Mouse (Mus musculus): ENCODE data around the gene Xrcc1.
"Not testable (repeated sequence)": the region's sequence is repeated elsewhere in the genome, so short reads cannot be mapped to it uniquely, and the experiment has no call there.

Xrcc1 gene

DNA sequence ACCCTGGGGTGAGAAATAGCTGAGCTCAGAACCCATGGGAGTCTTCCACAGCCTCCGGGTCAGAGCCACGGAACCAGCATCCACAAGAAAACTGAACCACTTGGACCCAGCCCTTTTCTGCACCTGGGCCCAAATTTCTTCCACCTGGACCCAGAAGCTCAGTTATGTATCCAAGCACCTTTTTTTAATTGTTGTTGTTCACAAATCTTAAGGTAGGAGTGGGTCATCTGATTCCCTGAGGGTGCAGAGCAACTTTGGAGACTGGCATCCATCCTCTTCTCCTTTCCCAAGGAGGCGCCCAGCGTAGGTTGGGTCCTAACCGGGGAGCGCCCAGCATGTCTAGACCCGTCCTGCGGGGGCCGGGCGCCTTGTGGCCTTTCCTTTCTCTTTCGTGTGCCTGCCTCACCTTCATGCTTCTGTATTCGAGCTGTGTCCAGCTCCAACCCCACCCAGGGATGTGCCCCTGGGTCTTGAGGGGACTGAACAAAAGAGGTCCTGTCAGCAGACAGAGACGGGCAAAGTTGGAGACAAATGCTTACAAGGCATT, at the start of gene Xrcc1, which contains the start of gene Pinlyp:
Gene Xrcc1, plus strand, starts transcription at position 222 of the 547 bp plus-strand sequence.
Gene Pinlyp, minus strand, starts transcription at position 51 of the 547 bp plus-strand sequence.
- DNase-seq (ENCODE audit: low spot score in 2 of 2), result peak in 1 of 2 experiments; percentile 45

DNA sequence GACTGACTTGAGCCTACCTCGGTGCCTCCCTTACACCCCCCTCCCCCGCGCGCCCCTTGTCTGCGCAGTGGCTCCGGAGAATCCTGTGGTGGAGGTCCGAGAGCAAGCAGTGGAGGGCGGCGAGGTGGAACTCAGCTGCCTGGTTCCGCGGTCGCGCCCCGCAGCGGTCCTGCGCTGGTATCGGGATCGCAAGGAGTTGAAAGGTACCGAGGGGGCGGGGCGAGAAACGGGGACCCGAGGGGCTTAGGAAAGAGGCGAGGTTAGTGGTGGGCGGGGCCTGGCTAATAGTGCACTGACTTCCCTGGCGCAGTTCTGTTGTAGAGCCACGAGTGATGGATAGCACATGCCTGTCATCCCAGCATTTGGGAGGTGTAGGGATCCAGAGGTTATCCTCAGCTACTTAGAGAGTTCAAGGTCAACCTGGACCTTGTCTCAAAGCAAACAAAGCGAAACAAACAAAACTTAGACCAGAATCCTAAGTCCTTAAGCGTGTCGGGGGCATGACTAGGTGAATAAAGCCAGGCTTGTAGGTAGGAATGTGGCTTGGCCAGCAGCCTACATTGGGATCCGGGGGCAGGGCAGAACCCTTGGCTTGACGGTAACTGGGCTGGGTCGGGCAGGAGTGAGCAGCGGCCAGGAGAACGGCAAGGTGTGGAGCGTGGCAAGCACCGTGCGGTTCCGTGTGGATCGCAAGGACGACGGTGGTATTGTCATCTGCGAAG, 46.1 kb upstream of the Xrcc1 start:
- DNase-seq (ENCODE audit: low spot score in 2 of 2), result peak in 1 of 2 experiments; percentile 32

DNA sequence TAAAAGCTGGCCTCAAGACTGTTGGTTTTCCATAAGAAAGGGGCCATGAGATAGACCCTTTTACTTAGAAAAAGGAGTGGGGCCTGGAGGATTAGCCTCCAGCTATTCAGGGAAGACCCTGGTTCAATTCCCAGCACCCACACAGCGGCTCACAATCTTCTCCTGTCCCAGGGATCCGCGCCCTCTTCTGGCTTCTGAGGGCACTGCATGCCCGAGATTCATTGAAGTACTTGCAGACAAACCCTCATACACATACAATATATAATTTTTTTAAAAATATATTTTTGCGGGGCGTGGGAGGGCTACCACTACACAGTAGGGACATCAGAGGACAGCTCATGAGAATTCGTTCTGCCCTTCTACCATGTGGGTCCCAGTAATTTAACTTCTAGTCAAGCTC, 45.2 kb upstream of the Xrcc1 start:
- DNase-seq (ENCODE audit: low spot score in 2 of 2), result peak; percentile 28 to 67

DNA sequence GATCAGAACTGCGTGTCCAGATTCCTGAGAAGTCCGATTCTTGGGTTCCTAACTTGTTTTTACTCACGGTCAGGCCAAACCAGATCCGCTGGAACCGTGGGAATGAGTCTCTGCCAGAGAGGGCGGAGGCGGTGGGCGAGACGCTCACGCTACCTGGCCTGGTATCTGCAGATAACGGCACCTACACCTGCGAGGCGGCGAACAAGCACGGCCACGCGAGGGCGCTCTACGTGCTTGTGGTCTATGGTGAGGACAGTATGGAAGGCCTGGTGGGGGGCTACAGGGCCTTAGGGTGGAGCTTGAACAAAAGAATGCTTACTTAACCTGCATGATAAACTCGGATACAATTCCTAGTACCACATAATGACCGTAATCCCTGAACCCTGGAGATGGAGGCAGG, 44.6 kb upstream of the Xrcc1 start:
- DNase-seq (ENCODE audit: low spot score in 2 of 2), result peak; percentile 32 to 67

DNA sequence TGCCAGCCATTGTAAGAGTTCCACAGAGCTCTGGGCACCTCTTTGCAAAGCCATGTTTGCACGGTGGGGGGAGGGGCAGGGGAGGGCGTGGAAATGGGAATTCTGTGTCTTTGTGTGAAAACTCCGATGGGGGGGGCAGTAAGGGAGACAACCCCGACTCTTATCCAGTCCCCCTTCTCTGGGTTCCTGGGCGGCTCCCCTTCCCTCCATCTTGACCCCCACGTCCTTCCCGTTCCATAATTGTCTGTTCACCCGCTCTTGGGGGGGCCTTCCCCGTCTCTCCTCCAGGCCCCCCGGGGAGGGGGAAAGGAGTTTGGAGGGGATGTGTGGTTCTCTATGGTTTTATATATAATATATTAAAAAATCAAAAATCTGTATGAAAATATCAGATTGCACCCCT, 42.1 kb upstream of the Xrcc1 start:
- no peak for DNase-seq (ENCODE audit: low spot score in 2 of 2)

DNA sequence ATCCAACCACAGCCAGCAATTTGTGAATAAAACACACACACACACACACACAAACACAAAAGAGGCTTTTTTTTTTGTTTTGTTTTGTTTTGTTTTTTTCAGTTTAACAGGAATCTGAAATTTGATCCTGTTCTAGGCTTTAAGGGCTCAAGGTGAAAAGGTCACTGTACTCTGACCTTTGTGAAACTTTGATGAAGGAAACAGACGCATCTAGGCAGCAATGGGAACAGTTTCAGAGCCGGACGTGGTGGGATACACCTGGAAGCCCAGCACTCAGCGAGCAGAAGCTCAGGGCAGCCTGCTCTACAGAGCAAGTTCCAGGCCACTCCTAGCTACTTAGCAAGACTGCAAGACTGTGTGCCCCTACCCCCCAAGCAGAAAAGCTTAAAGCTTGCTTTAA, 41.2 kb upstream of the Xrcc1 start:
- DNase-seq (ENCODE audit: low spot score in 2 of 2), result no peak

DNA sequence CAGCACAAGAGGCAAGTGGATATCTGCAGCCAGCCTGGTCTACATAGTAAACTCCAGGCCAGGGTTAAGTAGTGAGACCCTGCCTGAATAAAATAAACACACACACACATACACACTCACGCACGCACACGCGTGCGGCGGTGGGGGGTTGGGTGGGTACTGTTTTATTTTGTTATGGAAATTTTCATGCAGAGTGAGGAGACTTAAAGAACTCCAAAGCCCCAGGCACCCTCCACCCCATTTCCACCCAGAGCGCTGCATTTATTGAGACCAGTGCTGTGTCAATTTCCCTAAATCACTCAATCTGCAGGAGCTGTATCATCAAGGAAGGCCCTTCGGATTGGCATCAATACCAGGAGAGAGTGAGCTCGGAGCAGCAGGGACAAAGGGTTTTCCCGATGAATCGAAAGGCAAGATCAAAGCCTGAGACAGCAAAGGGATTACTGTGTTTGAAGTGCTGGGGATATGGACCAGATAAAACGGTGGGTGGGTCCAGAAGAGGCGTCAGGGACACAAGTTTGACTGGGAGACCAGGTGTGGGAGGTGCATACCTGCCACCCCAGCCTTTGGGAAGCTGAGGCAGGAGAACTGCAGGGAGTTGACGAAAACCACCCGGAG, 40.5 kb upstream of the Xrcc1 start:
- DNase-seq (ENCODE audit: low spot score in 2 of 2), result no peak

DNA sequence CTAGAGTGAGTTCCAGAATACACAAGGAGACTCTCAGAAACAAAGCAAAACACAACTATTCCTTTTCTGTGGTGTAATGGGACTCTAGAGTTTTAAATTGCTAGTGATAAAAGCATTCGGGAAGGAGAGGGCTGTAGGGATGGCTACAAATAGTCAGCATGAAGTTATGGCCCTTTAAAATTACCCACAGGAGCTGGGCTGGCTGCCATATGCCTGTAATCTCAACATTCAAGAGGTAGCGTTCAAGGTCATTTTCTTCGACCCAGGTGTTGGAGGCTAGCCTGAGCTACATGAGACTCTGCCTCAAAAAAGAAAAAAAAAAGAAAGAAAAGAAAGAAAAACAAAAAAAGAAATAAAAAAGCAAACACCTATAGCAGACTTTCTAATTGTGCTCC, 40.0 kb upstream of the Xrcc1 start:
- no peak for DNase-seq (ENCODE audit: low spot score in 2 of 2)

DNA sequence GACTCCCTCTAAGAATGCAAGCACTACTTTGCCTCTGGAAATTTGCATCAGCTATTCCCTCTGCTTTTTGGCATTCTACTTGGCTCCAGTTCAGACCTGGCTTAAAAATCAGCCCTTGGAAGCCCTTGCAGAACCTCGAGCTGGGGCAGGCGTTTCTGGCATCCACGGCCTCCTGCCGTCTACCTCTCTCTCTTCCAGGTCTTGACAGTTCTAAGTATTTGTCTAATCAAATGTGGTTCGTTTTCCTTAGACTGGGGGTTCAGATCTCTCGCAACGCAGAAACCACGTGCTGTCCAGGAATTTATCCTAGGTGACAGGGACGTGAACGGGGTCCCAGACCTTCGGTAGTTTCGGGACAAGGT, 39.6 kb upstream of the Xrcc1 start:
- no peak for DNase-seq (ENCODE audit: low spot score in 2 of 2)

DNA sequence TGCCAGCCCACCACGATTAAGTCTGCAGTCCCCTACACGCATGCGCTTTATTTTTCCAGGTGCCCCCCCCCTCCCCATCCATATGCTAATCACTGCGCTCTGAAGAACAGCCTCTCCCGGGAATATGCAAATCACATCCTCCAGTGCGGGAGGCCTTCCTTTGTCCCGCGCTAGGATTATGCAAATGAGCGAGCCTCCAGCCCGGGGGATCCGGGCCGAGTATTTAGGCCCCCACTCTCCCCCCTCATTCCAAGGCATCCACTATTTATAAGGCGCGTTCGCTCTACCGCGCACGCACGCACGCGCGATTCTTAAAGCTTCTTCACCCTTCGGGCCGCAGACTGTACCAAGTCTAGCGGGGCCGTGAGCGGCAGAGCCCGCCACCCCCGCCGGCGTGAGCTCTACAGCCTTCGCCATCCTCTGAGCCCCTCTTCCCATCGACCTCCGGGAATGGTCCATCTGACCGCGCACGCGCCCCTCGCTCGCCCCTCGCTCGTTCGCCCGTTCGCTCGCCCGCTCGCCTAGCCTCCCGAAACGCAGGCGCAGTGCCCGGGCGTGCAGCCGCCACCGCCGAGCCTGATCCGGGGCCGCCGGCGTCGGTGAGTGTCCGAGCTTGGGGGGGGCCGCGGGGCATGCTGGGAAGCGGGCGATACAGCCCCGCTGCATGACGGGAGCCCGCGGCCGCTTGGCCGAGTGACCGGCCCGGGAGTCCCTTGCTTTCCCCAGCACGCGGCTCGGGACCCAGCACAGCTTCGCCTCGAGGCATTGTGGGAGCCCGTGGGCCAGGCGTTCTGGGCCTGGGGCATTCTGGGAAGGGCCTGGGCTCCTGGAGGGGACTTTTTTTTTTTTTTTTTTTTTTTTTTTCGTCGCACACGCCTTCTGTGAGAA, 39.0 kb upstream of the Xrcc1 start, which contains the start of gene Zfp428:
Gene Zfp428, plus strand, starts transcription at position 169 of the 888 bp plus-strand sequence.
- peak; percentile 75 to 85 for DNase-seq (ENCODE audit: low spot score in 2 of 2)

DNA sequence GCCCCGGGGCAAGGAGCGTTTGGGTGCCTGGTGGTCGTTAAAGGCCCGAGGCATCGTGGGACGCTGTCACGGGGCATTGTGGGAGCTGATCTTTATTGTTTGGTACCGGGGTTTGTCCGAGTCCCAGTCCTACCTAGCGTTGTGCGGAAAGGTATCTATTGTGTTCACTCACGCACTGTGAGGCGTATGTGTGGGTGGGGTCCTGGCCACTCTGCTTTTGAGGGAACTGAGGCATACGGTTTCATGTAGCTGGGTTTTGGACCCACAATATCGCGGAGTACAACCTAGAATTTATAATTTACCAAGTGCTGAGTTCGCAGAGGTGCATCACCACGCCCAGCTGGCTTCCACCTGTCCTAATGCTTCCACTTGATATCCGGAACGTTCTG, 38.4 kb upstream of the Xrcc1 start:
- no peak for DNase-seq (ENCODE audit: low spot score in 2 of 2)

DNA sequence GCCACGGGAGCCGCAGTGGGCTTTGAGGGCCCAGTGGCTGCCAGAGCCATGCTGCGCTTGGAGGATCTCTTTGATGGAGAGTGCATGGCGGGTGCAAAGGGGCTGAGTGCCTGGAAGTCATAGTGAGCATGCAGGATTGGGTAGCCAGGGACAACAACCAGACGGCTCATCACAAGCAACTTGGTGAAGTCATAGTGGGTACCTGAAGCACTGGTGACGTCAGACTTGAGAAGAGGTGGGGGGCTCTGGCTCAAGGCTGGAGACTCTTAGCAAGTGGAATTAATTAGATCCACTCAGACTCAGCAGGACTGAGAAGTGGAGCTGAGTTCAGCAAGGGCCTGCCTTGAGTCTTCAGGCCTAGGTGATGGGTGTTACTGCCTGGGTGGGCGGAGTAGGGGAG, 33.7 kb upstream of the Xrcc1 start, which contains the start of gene AC161166.1:
Gene AC161166.1, minus strand, starts transcription at position 101 of the 400 bp plus-strand sequence.
- DNase-seq (ENCODE audit: low spot score in 2 of 2), result no peak

DNA sequence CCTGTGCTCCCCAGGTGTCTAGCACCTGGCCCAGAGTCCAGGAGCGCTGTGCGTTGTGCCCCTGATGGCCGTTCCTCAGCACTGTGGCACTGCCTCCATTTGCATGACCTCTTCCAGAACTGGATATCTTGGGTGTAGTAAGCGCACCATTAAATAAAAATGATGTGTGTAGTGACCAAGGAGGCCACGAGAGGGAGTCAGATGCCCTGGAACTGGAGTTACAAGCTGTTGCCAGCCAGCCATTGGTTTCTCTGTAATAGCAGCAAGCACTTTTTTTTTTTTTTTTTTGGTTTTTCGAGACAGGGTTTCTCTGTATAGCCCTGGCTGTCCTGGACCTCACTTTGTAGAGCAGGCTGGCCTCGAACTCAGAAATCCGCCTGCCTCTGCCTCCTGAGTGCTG, 29.8 kb upstream of the Xrcc1 start:
- DNase-seq (ENCODE audit: low spot score in 2 of 2), result peak in 1 of 2 experiments; percentile 58

DNA sequence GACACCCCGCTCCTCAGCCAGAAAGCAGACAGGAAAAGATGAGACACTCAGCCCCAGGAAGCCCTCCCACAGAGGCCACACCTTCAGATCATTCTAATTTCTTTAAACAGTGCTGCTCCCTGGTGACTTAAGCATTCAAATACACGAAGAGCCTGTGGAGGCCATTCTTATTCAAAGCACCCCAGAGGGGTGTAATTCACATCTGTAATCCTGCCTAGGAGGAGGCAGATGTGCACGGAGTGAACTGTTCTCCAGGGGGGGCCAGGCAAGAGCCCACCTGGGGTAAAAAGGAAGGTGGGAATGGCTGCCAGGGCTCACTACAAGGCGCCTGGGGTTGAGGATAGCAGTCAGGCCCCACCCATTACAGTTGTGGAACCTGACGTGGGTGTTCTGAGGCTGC, 29.0 kb upstream of the Xrcc1 start:
- DNase-seq (ENCODE audit: low spot score in 2 of 2), result no peak

DNA sequence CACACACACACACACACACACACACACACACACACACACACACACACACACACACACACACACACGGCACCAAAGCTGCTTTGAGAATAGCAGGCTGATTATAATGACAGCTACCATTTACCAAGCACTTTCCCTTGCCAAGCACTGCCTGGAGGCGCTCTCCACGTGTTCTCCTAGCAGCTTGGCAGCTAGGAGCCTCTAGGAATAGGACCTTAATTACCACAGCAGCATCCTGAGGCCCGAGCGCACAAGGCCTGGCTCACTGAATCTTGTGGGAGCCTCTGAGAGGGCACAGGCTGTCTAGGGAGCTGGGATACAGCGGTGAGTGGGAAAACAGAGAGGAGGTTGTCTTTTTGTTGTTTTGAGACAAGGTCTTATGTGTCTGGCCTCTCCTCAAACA, 28.4 kb upstream of the Xrcc1 start:
- no peak for DNase-seq (ENCODE audit: low spot score in 2 of 2)

DNA sequence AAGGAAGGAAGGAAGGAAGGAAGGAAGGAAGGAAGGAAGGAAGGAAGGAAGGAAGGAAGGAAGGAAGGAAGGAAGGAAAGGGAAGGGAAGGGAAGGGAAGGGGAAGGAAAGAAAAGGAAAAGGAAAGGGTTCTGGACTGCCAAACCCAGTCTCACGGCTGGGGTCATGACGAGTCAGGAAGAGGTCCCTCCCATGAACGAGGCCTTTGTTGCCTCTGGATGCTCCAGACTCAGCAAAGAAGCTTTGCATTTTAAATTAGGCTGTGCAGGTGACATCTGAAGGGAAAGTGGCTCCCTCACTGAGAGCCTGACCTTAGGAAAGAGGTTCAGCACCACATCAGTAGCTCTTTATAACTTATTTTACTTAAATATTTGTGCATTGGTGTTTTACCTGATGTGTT, 27.0 kb upstream of the Xrcc1 start:
- DNase-seq (ENCODE audit: low spot score in 2 of 2), result no peak

DNA sequence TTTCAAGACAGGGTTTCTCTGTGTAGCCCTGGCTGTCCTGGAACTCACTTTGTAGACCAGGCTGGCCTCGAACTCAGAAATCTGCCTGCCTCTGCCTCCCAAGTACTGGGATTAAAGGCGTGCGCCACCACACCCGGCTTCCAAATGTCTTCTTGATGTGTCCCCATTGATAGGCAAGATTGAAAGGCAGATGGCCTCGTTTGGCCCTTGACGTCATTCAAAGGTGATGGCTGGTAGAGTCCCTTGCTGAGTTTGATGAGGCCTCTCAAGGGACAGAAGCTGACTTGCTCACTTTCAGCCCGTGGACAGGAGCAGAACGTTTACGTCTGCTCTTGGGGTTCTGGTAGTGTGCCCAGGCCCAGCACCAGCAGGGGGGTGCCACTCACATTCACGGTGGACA, 26.0 kb upstream of the Xrcc1 start:
- not testable (repeated sequence) for DNase-seq (ENCODE audit: low spot score in 2 of 2)

DNA sequence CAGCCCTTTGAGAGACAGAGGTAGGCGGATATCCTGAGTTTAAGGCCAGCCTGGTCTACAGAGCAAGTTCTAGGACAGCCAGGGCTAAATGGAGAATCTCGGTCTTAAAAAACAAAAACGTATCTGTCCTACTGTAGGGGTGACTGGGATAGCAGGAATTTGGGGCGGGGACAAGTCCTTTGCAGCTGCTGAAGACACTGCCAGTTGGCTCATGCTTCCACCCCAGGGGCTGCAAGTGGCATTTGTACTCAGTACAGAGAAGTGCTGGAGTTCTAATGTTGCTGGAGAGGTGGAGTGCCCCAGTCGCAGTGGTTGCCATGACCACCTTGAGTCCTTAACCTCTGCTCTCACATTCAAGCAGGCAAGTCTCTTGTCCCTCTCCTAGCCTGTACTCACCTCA, 23.3 kb upstream of the Xrcc1 start:
- DNase-seq (ENCODE audit: low spot score in 2 of 2), result no peak

DNA sequence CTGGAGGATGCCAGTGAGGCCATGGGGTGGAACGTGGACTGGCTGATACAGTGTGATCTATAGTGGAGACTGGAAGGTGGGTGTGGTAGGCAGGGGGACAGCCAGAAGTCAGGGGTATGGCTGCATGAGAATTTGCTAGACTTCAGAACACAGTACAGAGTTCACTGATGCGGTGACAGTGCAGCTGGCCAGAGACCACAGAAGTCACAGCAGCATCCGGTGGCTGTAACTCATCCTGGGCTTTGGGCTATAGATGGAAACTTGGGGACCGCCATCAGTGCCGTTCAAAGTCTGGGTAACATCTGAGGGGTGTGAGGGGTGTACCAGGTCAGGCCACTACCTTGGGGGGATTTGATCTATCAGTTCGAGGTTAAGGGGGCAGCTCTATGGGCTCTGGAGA, 22.4 kb upstream of the Xrcc1 start:
- no peak for DNase-seq (ENCODE audit: low spot score in 2 of 2)

DNA sequence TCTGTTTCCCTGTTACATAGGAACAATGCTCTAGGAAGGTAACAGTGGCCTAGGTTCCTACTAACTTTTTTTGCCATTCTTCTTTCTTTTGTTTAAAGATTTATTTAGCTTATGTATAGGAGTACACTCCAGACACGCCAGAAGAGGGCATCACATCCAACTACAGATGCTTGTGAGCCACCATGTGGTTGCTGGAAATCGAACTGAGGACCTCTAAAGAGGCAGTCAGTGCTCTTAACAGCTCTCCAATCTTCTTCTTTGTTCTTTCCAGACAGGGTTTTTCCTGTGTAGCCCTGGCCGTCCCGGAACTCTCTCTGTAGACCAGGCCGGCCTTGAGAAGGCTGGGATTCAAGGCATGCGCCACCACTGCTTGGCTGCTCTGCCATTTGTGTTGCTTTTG, 21.1 kb upstream of the Xrcc1 start:
- DNase-seq (ENCODE audit: low spot score in 2 of 2), result no peak

DNA sequence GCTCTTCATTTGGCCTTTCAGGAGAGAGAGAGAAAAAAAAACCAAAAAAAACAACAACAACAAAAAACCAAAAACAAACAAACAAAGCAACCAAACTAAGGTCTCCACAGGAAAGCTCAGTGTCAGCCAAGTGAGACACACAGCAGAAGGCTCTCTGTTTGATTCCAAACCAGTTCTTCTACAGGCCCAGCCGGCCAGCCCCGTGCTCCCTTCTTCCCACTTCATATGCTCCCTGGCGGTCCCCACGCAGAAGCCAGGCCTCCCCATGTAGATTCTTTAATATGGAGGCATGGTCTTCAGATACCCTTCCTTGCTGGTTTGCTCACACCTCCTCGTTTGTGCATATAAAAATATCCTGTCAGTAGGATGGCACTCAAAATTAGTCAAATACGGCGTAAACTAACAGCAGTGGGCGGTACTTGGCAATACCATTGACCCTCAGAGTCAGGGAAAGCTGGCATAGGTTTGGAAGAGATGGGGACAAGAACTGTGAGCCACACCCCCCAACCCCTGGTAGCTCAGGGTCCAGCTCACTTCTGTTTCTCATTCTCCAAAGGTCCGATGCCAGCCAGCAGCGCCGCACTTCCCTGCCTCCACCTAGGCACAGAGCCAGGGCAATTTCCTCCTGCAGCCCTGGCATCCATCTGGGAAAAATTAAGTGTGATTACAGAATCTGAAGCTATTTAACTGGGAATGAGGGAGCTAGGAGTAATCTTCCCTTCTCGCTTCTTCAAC, 20.2 kb upstream of the Xrcc1 start:
- no peak for DNase-seq (ENCODE audit: low spot score in 2 of 2)
